Mouse (Mus musculus) midbrain, embryonic 14.5 days (tissue): Measurements from ENCODE around the gene Dusp16. TPM values are rescaled to one million over a fixed set of nuclear protein-coding genes. Genes with fewer than 3 reads are reported as not detected.

ENCODE experiments used
- ATAC-seq: fragments of 200-750 bp; cut with Nextera tagmentation; 2 replicates; pipeline ENCODE4 v1.8.0; 2017; ENCODE audit warnings: moderate number of reproducible peaks, moderate library complexity; ENCODE audit not compliant: low FRiP score, low TSS enrichment
- DNase-seq: peaks from one replicate; pipeline ENCODE4 v3.0.0-alpha.2; 2015
- H3K27ac ChIP-seq: fragments of 300-500 bp; sonication (generic); replicated peaks from 2 replicates; pipeline ENCODE4 v1.5.1; 2014; ENCODE audit warnings: mild to moderate bottlenecking, low read depth, low read length, moderate library complexity
- H3K27me3 ChIP-seq: fragments of 300-500 bp; sonication (generic); 2 replicates; pipeline ENCODE4 v1.6.1; 2014; ENCODE audit warnings: low read length, control low read depth, mixed read lengths; ENCODE audit not compliant: control insufficient read depth, insufficient read depth
- H3K36me3 ChIP-seq: fragments of 300-500 bp; sonication (generic); 2 replicates; pipeline ENCODE4 v1.6.1; 2014; ENCODE audit warnings: low read length, control low read depth; ENCODE audit not compliant: control insufficient read depth, insufficient read depth
- H3K4me1 ChIP-seq: fragments of 300-500 bp; sonication (generic); 2 replicates; pipeline ENCODE4 v1.6.1; 2014; ENCODE audit warnings: mild to moderate bottlenecking, antibody characterized with exemption, low read length, control low read depth; ENCODE audit not compliant: control insufficient read depth, insufficient read depth
- H3K4me2 ChIP-seq: fragments of 300-500 bp; sonication (generic); 2 replicates; pipeline ENCODE4 v1.6.1; 2014; ENCODE audit warnings: mild to moderate bottlenecking, low read length, moderate library complexity
- H3K4me3 ChIP-seq: fragments of 300-500 bp; sonication (generic); replicated peaks from 2 replicates; pipeline ENCODE4 v1.5.1; 2014; ENCODE audit warnings: low read depth, low read length
- H3K9ac ChIP-seq: fragments of 300-500 bp; sonication (generic); replicated peaks from 2 replicates; pipeline ENCODE4 v1.6.1; 2014; ENCODE audit warnings: mild to moderate bottlenecking, low read length, moderate library complexity
- H3K9me3 ChIP-seq: fragments of 300-500 bp; sonication (generic); 2 replicates; pipeline ENCODE4 v1.6.1; 2016; ENCODE audit warnings: low read length, control low read depth, mixed read lengths; ENCODE audit not compliant: control insufficient read depth
- WGBS: fragments of 180-500 bp; shearing (Covaris S2); extraction: QIAGEN DNeasy Blood & Tissue Kit; methylation state at CpG from one replicate; pipeline ENCODE4 v1.1.7; 2014; 5-methylcytosine and 5-hydroxymethylcytosine counted together
- polyA plus RNA-seq: library from polyadenylated mRNA; unstranded; fragments of >200 nt; fragmentation: Nextera tagmentation; extraction: Ambion mirVana; gene quantifications from 2 replicates; pipeline ENCODE4 v1.2.1, GENCODE M21; 2014

The Dusp16 gene
- polyA plus RNA-seq, 1 experiment from 2014 or later = 5.5 TPM

GRCm38 (mm10) chr6:134796297-134796696, 3.9 kb upstream of the Dusp16 start:
- DNase-seq = no peak
- Histone ChIP-seq H3K9me3 (no peaks in the 10 kb centered on the region), H3K27me3 (no peaks in the 10 kb centered on the region; the same call in 1 of the 2 replicates), H3K27ac (no peak overlapping the region), H3K4me2 (no peak overlapping the region), H3K9ac (no peak overlapping the region), H3K4me1 (no peaks in the 10 kb centered on the region), H3K4me3 (no peak overlapping the region), H3K36me3 (no peaks in the 10 kb centered on the region)
- WGBS = 90% methylated on average over 10 of the region's 10 CpGs
- no peak for ATAC-seq

GRCm38 (mm10) chr6:134793911-134794520, 1.6 kb upstream of the Dusp16 start:
- Histone ChIP-seq H3K4me3 (peak overlapping the region; percentile 10; the same call in 1 of the 2 replicates), H3K27me3 (no peaks in the 10 kb centered on the region; the same call in 1 of the 2 replicates), H3K9ac (no peak overlapping the region), H3K4me1 (no peaks in the 10 kb centered on the region), H3K36me3 (no peaks in the 10 kb centered on the region), H3K27ac (no peak overlapping the region), H3K4me2 (peak overlapping the region; percentile 45), H3K9me3 (no peaks in the 10 kb centered on the region)
- ATAC-seq (no peak; the same call in 1 of the 2 replicates), DNase-seq (peak; percentile 85)
- WGBS = 15% methylated on average over 21 of the region's 21 CpGs

GRCm38 (mm10) chr6:134793046-134793806, 801 bp upstream of the Dusp16 start:
- H3K9me3 ChIP-seq = no peaks in the 10 kb centered on the region
- 43% methylated on average over 21 of the region's 21 CpGs for WGBS
- no peaks in the 10 kb centered on the region; the same call in 1 of the 2 replicates for H3K27me3 ChIP-seq
- H3K9ac ChIP-seq = peak overlapping the region; percentile 52
- H3K4me3 ChIP-seq = peak overlapping the region; percentile 63
- DNase-seq (no peak), ATAC-seq (no peak)
- H3K36me3 ChIP-seq = no peaks in the 10 kb centered on the region
- peak overlapping the region; percentile 88 for H3K4me2 ChIP-seq
- no peak overlapping the region for H3K27ac ChIP-seq
- H3K4me1 ChIP-seq = no peaks in the 10 kb centered on the region

DNA sequence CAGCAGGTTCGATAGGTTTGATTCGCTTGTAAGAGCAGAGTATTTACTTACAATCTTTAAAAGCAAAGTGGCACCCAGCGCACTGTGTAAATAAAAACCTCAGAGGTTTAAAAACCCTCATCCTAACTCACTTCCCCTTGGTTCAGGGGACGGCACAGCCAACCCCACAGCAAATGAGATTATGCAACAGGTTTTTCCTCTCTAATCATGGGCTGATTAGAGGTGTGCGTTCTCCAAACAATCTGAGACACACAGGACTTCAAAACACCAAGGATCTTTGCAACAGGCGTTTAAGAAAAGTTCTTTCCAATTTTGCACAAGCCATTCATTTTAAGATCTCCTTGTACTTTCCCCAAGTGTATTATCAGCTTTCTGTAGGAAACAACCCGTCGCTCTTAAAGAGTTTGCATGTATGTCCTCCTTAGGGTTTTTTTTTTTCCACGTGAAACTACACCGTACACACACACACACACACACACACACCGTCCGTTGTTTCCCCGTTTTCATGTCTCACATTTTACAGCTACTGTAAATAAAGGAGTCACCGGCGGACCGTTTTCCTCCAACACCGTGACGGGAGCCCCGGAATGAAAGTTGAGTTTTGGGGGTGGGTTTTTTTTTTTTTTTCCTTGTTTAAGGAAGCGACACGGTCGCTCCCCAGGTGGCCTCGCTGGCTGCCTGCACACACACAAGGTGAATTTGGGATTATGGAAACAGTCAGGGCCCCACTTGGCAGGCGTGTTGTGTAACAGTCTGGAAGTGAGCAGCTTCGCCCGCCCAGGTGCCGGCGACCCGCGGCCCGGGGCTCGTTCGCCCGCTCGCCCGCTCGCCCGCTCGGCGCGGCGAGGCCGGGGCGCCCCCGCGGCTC, 940 bp downstream of the Dusp16 start:
- Histone ChIP-seq H3K27me3 (no peaks in the 10 kb centered on the region; the same call in 1 of the 2 replicates), H3K4me3 (peak overlapping the region; percentile 63), H3K9ac (peak overlapping the region; percentile 76), H3K4me1 (no peaks in the 10 kb centered on the region), H3K9me3 (no peaks in the 10 kb centered on the region), H3K4me2 (peak overlapping the region; percentile 88), H3K36me3 (no peaks in the 10 kb centered on the region), H3K27ac (peak overlapping the region; percentile 73)
- WGBS = under 1% methylated on average over 46 of the region's 46 CpGs
- DNase-seq (peak; percentile 55), ATAC-seq (no peak; the same call in 1 of the 2 replicates)

- 44% methylated on average over 6 of the region's 6 CpGs for WGBS
- Histone ChIP-seq H3K27me3 (no peaks in the 10 kb centered on the region; the same call in 1 of the 2 replicates), H3K9ac (no peak overlapping the region), H3K36me3 (no peaks in the 10 kb centered on the region), H3K4me3 (no peak overlapping the region), H3K4me2 (no peak overlapping the region), H3K9me3 (no peaks in the 10 kb centered on the region), H3K27ac (no peak overlapping the region), H3K4me1 (no peaks in the 10 kb centered on the region)
- ATAC-seq (no peak), DNase-seq (no peak)
Observed at GRCm38 (mm10) chr6:134789100-134789499, 3.3 kb downstream of the Dusp16 start.

DNA sequence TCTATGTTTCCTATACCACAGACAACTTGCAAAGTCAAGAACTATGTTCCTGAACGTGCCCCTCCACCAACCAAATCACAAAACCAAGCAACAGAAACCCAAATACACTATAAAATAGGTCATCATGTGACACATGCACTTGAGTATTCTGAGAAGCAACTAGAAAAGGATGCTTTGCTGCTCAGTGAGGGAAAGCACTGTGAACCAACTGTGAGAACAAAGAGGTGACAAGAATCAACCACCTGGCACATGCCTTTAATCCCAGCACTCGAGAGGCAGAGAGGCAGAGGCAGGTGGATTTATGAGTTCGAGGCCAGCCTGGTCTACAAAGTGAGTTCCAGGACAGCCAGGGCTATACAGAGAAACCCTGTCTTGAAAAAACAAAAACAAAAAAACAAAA, 6.0 kb downstream of the Dusp16 start:
- WGBS = 76% methylated on average over 3 of the region's 3 CpGs
- no peaks in the 10 kb centered on the region for H3K36me3 ChIP-seq
- no peak for DNase-seq

GRCm38 (mm10) chr6:134782900-134783299, 9.5 kb downstream of the Dusp16 start:
- no peaks in the 10 kb centered on the region for H3K27me3 ChIP-seq
- H3K4me1 ChIP-seq = no peaks in the 10 kb centered on the region
- WGBS = 77% methylated on average over 7 of the region's 7 CpGs
- H3K4me2 ChIP-seq = no peak overlapping the region
- peak; percentile 19 for DNase-seq
- no peak overlapping the region for H3K9ac ChIP-seq
- H3K4me3 ChIP-seq = no peak overlapping the region
- no peak overlapping the region for H3K27ac ChIP-seq
- H3K9me3 ChIP-seq = no peaks in the 10 kb centered on the region
- no peak for ATAC-seq
- H3K36me3 ChIP-seq = no peaks in the 10 kb centered on the region

More for the DNA sequence above, 6.0 kb downstream of the Dusp16 start:
- H3K27ac ChIP-seq = no peak overlapping the region
- ATAC-seq = no peak
- no peaks in the 10 kb centered on the region for H3K9me3 ChIP-seq
- no peak overlapping the region for H3K4me2 ChIP-seq
- H3K9ac ChIP-seq = no peak overlapping the region
- no peak overlapping the region for H3K4me3 ChIP-seq
- no peaks in the 10 kb centered on the region for H3K27me3 ChIP-seq
- no peaks in the 10 kb centered on the region for H3K4me1 ChIP-seq

GRCm38 (mm10) chr6:134781494-134781913, 10.9 kb downstream of the Dusp16 start:
- Histone ChIP-seq H3K4me1 (no peaks in the 10 kb centered on the region), H3K27me3 (no peaks in the 10 kb centered on the region), H3K27ac (no peak overlapping the region), H3K4me3 (no peak overlapping the region), H3K9me3 (no peaks in the 10 kb centered on the region), H3K9ac (no peak overlapping the region), H3K36me3 (no peaks in the 10 kb centered on the region), H3K4me2 (no peak overlapping the region)
- ATAC-seq (no peak), DNase-seq (no peak)
- 87% methylated on average over 7 of the region's 7 CpGs for WGBS
